Mouse (Mus musculus) lung, postnatal 0 days (tissue): ENCODE measurements at regions not wholly inside any gene's neighbourhood (a gene's known extent, or its start where the extent isn't known, plus 50 kb on each side); places are given as distances from the start of the nearest gene placed in this dataset.

Experiments
- CTCF ChIP-seq: IDR thresholded peaks from 2 replicates; pipeline ENCODE4 v1.5.1; 2016; ENCODE audit warnings: antibody characterized with exemption, mild to moderate bottlenecking
- EP300 ChIP-seq: IDR thresholded peaks from 2 replicates; pipeline ENCODE4 v1.6.1; 2016; ENCODE audit warnings: antibody characterized with exemption, mild to moderate bottlenecking, control low read depth

DNA sequence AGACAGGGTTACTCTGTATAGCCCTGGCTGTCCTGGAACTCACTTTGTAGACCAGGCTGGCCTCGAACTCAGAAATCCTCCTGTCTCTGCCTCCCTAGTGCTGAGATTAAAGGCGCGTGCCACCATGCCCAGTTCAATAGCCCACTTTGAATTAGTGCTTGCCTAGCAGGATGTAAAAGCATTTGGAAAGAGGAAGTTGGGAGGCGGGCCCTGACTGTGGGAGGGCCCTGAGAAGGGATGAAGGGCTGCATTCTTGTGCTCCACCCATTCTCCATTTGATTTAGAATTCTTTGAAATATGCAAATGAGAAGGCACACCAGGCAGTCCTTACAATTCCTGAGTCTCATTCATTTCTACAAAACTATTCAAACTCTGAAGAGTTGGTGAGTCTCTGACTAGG is 287.6 kb downstream of the Barhl2 start:
- TF ChIP-seq CTCF (no peak), EP300 (no peak)
